Mouse (Mus musculus) heart, embryonic 13.5 days (tissue): ENCODE results near the gene Sirt2. TPM values are rescaled to one million over a fixed set of nuclear protein-coding genes. Genes with fewer than 3 reads are reported as not detected.
A peak's percentile ranks its signal among the peaks of the same experiment; 100 is the strongest.

Source experiments
- ATAC-seq: fragments of 200-750 bp; cut with Nextera tagmentation; 2 replicates; pipeline ENCODE4 v1.8.0; 2017; ENCODE audit warnings: moderate TSS enrichment; ENCODE audit not compliant: insufficient number of reproducible peaks, low FRiP score, low TSS enrichment; ENCODE audit errors: extremely low read depth
- H3K27ac ChIP-seq: fragments of 300-500 bp; sonication (generic); replicated peaks from 2 replicates; pipeline ENCODE4 v1.5.1; 2015; ENCODE audit warnings: moderate library complexity, mild to moderate bottlenecking, inconsistent platforms
- H3K27me3 ChIP-seq: fragments of 300-500 bp; sonication (generic); replicated peaks from 2 replicates; pipeline ENCODE4 v1.6.1; 2015; ENCODE audit warnings: mild to moderate bottlenecking, inconsistent platforms
- H3K36me3 ChIP-seq: fragments of 300-500 bp; sonication (generic); 2 replicates; pipeline ENCODE4 v1.6.1; 2015; ENCODE audit warnings: mild to moderate bottlenecking, inconsistent platforms
- H3K4me1 ChIP-seq: fragments of 300-500 bp; sonication (generic); 2 replicates; pipeline ENCODE4 v1.6.1; 2015; ENCODE audit warnings: inconsistent platforms
- H3K4me2 ChIP-seq: fragments of 300-500 bp; sonication (generic); 2 replicates; pipeline ENCODE4 v1.6.1; 2015; ENCODE audit warnings: inconsistent platforms, mild to moderate bottlenecking, moderate library complexity
- H3K4me3 ChIP-seq: fragments of 300-500 bp; sonication (generic); 2 replicates; pipeline ENCODE4 v1.5.1; 2015; ENCODE audit warnings: moderate library complexity, mild to moderate bottlenecking, inconsistent platforms
- H3K9ac ChIP-seq: fragments of 300-500 bp; sonication (generic); 2 replicates; pipeline ENCODE4 v1.6.1; 2015; ENCODE audit warnings: inconsistent platforms, mild to moderate bottlenecking, moderate library complexity
- H3K9me3 ChIP-seq: fragments of 300-500 bp; sonication (generic); 2 replicates; pipeline ENCODE4 v1.6.1; 2016; ENCODE audit warnings: inconsistent platforms
- WGBS: fragments of 180-500 bp; shearing (Covaris S2); methylation state at CpG from one replicate; pipeline ENCODE4 v1.1.7; 2015; ENCODE audit warnings: mixed read lengths; 5-methylcytosine and 5-hydroxymethylcytosine counted together
- polyA plus RNA-seq: library from polyadenylated mRNA; unstranded; fragments of >200 nt; fragmentation: Nextera tagmentation; extraction: Ambion mirVana; gene quantifications from 2 replicates; pipeline ENCODE4 v1.2.1, GENCODE M21; 2015

Sirt2 gene
- polyA plus RNA-seq, 1 experiment from 2014 or later, result 48.9 TPM

DNA sequence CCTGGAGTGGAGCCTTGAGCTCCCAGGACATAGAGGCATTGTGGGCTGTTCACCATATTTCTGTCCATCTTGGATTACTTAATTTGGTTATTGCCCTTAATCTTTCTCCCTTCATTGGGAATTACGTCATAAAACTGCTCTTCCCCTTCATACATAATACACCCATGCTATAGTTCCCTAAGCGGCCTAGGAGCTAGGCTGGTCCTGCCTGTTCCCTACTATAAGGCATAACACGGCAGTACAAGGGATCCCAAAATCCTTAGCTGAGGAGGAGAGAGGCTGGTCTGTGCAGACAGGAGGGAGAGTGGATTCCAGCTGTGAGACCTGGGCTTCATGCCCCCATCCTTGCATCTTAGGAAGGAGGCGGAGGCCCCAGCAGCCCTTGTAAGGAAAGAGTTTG is 51.4 kb downstream of the Sirt2 start:
- no peak overlapping the region for H3K4me2 ChIP-seq
- H3K9me3 ChIP-seq, result no peaks in the 10 kb centered on the region
- peak overlapping the region; percentile 47; the same call in 1 of the 2 replicates for H3K9ac ChIP-seq
- ATAC-seq, result no peak
- WGBS, result 72% methylated on average over 4 of the region's 4 CpGs
- peaks cover 87% of the 10 kb centered on the region for H3K4me1 ChIP-seq
- peaks cover 100% of the 10 kb centered on the region for H3K36me3 ChIP-seq
- 0 out of 2 replicates have a peak overlapping the region, but pooled peaks have one; percentile 6 for H3K4me3 ChIP-seq
- no peaks in the 10 kb centered on the region for H3K27me3 ChIP-seq
- no peak overlapping the region; the same call in 1 of the 2 replicates for H3K27ac ChIP-seq

DNA sequence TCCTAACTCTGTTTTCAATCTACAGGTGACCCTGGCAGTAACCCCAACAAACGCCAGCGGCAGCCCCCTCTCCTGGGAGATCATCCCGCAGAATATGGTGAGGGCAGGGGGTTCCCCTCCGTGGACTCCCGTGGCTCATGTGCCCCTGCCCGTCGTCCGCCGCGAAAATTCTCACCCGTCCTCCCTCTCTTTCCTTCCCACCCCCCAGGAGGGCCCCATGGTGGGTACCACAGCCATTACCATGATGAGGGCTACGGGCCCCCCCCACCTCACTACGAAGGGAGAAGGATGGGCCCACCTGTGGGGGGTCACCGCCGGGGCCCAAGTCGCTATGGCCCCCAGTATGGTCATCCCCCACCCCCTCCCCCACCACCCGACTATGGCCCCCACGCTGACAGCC is 51.9 kb downstream of the Sirt2 start:
- peaks cover 87% of the 10 kb centered on the region for H3K4me1 ChIP-seq

DNA sequence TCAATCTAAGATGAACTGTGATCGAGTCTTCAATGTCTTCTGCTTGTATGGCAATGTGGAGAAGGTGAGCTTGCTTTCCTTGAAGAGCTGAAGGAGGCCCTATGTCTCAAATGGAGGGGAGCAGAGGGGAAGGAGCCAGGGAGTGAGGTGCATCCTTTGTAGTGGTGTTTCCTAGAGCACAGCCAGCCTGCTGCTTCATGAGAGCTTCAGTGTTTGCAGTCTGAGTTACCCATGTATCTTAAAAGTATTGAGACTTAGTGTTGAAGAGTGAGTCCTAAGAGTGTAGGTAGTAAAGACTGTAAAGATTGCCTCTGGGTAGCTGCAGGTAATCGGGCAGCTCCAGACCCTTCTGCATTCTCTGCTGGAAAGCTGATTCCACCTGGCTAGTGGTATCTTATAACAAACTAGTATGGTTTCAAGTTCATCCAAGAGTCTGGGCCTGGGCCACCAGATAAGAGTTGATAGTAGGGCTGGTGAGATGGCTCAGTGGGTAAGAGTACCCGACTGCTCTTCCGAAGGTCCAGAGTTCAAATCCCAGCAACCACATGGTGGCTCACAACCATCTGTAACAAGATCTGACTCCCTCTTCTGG is 52.4 kb downstream of the Sirt2 start:
- ATAC-seq, result no peak
- peaks cover 92% of the 10 kb centered on the region for H3K36me3 ChIP-seq
- H3K9ac ChIP-seq, result no peak overlapping the region
- no peak overlapping the region for H3K4me2 ChIP-seq
- H3K27me3 ChIP-seq, result no peaks in the 10 kb centered on the region
- WGBS, result 74% methylated on average over 4 of the region's 4 CpGs
- no peak overlapping the region for H3K27ac ChIP-seq
- H3K4me1 ChIP-seq, result peaks cover 83% of the 10 kb centered on the region
- H3K9me3 ChIP-seq, result no peaks in the 10 kb centered on the region
- no peak overlapping the region for H3K4me3 ChIP-seq

More for the DNA sequence above, 51.9 kb downstream of the Sirt2 start:
- Histone ChIP-seq H3K9me3 (no peaks in the 10 kb centered on the region), H3K4me2 (no peak overlapping the region), H3K27me3 (no peaks in the 10 kb centered on the region), H3K27ac (no peak overlapping the region), H3K4me3 (no peak overlapping the region), H3K36me3 (peaks cover 97% of the 10 kb centered on the region), H3K9ac (peak overlapping the region; percentile 47; the same call in 1 of the 2 replicates)
- whole genome bisulfite sequencing, result 80% methylated on average over 18 of the region's 18 CpGs
- ATAC-seq, result no peak

DNA sequence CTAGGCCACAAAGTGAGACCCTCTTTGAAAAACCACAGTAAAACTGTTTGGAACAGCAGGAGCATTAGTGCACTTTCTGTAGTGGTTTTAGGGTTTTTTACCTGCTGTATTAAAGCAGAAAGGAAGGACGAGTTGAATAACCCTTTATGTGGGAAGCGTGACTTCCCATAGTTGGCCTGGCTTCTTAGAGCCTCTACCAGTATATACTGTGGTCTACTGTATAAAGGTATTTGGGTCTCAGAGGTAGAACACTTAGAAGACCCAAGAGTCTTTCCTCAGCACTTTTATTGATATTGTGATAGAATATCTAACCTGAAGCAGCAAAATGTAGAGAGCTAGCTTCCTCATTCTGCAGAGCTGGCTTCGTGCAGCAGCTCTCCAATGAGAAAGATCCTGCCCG is 53.0 kb downstream of the Sirt2 start:
- ATAC-seq, result no peak

DNA sequence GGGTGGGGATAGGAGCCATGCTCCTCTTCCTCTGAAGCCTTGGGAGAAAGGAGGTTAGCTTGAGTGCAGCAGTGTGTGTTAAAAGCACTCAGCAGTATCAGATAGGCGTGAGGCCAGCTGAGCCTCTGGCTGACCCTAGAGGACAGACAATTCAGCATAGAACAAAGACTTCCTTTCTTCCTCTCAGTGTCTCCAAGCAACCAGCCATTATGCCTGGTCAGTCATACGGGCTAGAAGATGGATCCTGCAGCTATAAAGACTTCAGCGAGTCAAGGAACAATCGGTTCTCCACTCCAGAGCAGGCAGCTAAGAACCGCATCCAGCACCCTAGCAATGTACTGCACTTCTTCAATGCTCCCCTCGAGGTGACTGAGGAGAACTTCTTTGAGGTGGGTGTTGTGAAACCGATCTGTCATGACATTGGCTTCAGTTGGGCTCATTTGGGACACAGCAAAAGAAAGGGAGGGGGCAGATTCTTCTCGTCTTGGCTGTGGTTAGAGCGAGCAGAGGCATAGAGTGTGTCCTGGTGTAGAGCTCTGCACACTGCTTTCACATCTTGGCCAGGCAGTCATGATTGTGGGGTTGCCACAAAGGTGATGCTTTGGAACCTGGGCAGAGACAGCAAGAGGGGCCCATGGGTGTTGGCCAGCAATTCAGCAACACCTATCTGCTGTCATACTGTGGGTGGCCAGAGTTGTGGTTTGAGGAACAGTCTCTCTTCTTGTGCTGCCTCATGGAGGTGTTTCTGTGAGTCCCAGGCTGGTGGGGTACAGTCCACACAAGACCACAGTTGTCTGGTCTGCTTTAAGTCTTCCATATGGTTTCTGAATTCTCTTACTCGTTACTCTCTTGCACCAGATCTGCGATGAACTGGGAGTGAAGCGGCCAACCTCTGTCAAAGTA is 54.1 kb downstream of the Sirt2 start:
- Histone ChIP-seq H3K4me1 (peaks cover 74% of the 10 kb centered on the region), H3K27ac (peak overlapping the region; percentile 71), H3K9me3 (no peaks in the 10 kb centered on the region), H3K36me3 (peaks cover 76% of the 10 kb centered on the region), H3K27me3 (no peaks in the 10 kb centered on the region), H3K4me3 (no peak overlapping the region), H3K4me2 (no peak overlapping the region), H3K9ac (peak overlapping the region; percentile 61)
- 62% methylated on average over 12 of the region's 12 CpGs for WGBS
- ATAC-seq, result no peak

More for the DNA sequence above, 53.0 kb downstream of the Sirt2 start:
- no peak overlapping the region for H3K4me2 ChIP-seq
- peak overlapping the region; percentile 26; the same call in 1 of the 2 replicates for H3K9ac ChIP-seq
- peaks cover 86% of the 10 kb centered on the region for H3K36me3 ChIP-seq
- H3K4me1 ChIP-seq, result peaks cover 80% of the 10 kb centered on the region
- H3K27ac ChIP-seq, result peak overlapping the region; percentile 71
- WGBS, result 79% methylated on average over 4 of the region's 4 CpGs
- H3K27me3 ChIP-seq, result no peaks in the 10 kb centered on the region
- no peak overlapping the region for H3K4me3 ChIP-seq
- H3K9me3 ChIP-seq, result no peaks in the 10 kb centered on the region

DNA sequence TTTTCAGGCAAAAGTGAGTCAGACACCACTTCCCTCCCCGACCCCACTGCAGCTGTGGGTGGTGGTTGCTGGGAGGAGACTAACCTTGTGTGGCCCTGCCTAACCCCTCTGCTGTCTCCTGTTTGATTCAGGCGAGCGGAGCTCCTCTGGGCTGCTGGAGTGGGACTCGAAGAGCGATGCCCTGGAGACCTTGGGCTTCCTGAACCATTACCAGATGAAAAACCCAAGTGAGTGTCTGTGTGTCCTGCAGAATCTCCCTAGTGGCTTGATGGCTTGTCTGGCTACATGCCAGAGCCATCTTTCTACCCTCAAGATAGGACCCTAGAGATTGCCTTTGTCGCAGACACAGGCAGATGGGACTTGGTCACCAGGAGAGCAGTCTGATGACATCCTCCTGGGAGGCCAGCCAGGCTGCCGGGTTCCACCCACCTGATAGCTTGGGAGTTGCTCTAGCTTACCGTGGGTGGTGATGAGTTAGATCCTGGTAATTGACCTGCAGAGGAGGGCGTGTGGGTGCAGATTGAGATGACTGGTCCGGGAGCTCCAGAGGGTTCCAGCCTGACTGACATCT is 54.8 kb downstream of the Sirt2 start:
- peaks cover 74% of the 10 kb centered on the region for H3K4me1 ChIP-seq
- H3K4me3 ChIP-seq, result no peak overlapping the region

DNA sequence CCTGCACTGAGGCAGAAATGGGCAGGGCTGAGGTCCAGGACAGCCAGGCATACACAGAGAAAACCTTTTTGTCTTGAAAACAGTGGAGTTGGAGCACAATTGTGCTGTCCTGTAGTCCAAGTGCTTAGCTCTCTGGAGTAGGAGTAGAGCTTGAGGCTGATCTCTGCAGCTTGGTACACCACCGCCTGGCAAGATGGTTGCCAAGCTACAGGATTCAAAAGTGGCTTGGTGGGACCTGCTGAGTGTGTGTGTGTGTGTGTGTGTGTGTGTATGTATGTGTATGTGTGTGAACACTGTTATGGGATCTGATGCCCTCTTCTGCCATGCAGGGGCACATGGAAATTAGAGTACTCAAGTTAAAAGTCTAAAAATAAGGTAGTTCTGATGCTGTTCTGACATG is 56.0 kb downstream of the Sirt2 start:
- no peaks in the 10 kb centered on the region for H3K9me3 ChIP-seq
- H3K4me3 ChIP-seq, result no peak overlapping the region
- no peaks in the 10 kb centered on the region for H3K27me3 ChIP-seq
- H3K4me1 ChIP-seq, result peaks cover 70% of the 10 kb centered on the region
- no peak overlapping the region for H3K4me2 ChIP-seq
- 65% methylated on average over 1 of the region's 1 CpGs for WGBS
- H3K27ac ChIP-seq, result no peak overlapping the region; the same call in 1 of the 2 replicates
- ATAC-seq, result no peak
- H3K36me3 ChIP-seq, result peaks cover 60% of the 10 kb centered on the region
- no peak overlapping the region for H3K9ac ChIP-seq

More for the DNA sequence above, 54.8 kb downstream of the Sirt2 start:
- H3K27me3 ChIP-seq, result no peaks in the 10 kb centered on the region
- H3K9ac ChIP-seq, result peak overlapping the region; percentile 61
- no peak for ATAC-seq
- H3K36me3 ChIP-seq, result peaks cover 68% of the 10 kb centered on the region
- WGBS, result 58% methylated on average over 10 of the region's 10 CpGs
- no peaks in the 10 kb centered on the region for H3K9me3 ChIP-seq
- peak overlapping the region; percentile 71 for H3K27ac ChIP-seq
- H3K4me2 ChIP-seq, result no peak overlapping the region

DNA sequence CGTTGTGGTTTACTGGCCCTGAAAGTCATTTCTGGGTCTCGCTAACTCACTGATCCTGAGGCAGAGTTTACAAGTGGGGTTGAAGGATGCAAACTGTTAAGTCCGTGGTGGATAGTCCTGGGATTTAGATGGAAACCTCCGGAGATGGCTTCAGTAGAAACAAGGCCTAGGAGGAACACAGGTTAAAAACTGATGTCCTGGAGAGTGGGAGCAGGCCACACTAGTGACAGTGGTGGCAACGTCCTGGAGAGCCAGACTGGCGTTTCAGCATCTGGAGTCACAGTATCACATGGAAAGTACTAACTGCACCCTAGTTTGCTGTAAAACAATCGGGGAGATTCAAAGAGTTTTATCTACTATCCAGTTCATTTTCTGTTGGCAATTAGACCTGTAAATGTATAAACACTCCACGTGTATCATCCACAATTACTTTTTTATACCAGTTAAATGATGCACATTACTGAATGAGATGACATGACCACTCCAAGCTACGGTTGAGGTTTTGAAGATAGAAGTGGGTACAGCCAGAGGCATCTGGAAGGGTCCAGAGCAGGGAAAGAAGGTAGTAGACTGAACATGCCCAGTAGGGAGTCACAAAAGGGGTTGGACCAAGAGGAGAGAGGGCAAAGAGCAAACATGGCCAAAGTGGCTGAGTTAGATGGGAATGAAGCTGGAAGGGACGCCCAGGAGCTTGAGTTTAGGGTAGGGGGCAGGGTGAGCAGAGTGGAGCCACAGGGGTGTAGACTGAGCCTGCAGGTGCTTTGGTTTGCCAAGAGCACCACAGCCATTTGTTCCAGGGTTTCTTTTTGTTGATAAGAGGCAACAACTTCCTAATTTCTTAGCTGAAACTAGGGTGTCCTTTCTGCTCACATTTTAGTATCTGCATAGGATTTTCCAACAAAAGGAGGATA is 56.7 kb downstream of the Sirt2 start:
- peaks cover 53% of the 10 kb centered on the region for H3K36me3 ChIP-seq
- peaks cover 67% of the 10 kb centered on the region for H3K4me1 ChIP-seq
- no peak for ATAC-seq
- peak overlapping the region; percentile 90 for H3K27ac ChIP-seq
- H3K4me2 ChIP-seq, result no peak overlapping the region
- H3K9ac ChIP-seq, result no peak overlapping the region
- no peak overlapping the region for H3K4me3 ChIP-seq
- H3K27me3 ChIP-seq, result no peaks in the 10 kb centered on the region
- 52% methylated on average over 10 of the region's 10 CpGs for WGBS
- H3K9me3 ChIP-seq, result no peaks in the 10 kb centered on the region

DNA sequence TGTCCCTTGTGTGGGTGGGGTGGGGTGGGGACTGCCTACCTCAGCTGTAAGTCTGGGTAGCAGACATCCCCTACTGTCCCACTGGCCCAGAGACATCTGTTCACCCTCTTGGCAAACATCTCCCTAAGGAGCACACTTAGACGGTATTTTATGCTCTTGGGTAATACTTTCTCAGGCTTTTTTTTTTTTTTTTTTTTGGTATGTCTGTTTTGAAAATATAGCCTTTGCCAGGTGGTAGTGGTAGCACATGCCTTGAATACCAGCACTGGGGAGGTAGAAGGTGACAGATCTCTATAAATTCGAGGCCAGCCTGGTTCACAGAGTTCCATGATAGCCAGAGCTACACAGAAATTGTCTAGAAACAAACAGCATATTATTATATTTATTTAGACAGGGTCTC is 57.4 kb downstream of the Sirt2 start:
- peak overlapping the region; percentile 90 for H3K27ac ChIP-seq
- H3K4me1 ChIP-seq, result peaks cover 61% of the 10 kb centered on the region
- H3K9ac ChIP-seq, result no peak overlapping the region
- no peak overlapping the region for H3K4me2 ChIP-seq
- no peak overlapping the region for H3K4me3 ChIP-seq
- H3K36me3 ChIP-seq, result peaks cover 46% of the 10 kb centered on the region
- WGBS, result 49% methylated on average over 2 of the region's 2 CpGs
- no peaks in the 10 kb centered on the region for H3K9me3 ChIP-seq
- no peak for ATAC-seq
- H3K27me3 ChIP-seq, result no peaks in the 10 kb centered on the region

DNA sequence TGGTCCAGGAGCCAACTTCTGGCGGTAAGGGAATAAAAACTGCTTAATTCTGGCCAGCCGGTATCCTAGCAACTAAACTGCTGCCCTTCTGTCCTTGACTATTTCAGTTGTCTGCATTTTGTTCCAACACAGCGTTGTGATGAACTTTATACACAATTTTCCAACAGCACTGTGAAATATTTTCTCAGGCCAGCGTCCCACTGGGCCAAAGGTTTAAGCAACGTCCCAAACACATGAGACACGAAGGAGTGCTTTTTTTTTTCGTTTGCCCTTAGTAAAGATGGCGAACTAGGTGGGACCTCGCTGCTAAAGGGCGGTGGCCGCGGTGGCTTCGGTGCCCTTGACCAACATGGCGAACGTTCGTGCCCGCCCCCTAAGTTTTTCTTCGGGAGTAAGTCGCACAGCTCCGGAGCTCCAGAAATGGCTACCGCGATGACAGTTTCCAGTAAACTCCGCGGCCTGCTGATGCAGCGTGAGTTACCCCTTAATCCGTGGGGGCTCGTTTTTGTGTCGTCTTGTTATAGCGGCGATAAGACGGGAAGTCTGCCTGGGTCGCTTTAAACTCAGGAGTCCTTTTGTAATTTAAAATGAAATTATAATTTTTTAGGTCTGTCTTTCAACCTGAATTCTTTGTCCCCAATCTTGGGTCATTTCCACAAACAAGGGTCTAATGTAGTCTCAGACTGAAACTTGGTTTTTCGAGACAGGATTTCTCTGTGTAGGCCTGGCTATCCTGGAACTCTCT is 58.6 kb downstream of the Sirt2 start, which contains the start of gene Ech1:
Gene Ech1 (plus strand): TSS at position 277 of the 745 bp plus-strand sequence.
- H3K4me3 ChIP-seq, result peak within 1 kb of the TSS; percentile 52
- H3K36me3 ChIP-seq, result peaks cover 44% of the 10 kb centered on the region
- H3K4me1 ChIP-seq, result peaks cover 50% of the 10 kb centered on the region
- ATAC-seq, result peak; percentile 51; the same call in 1 of the 2 replicates
- H3K27me3 ChIP-seq, result no peaks in the 10 kb centered on the region
- 2% methylated on average over 33 of the region's 33 CpGs for WGBS
- peak within 1 kb of the TSS; percentile 66 for H3K4me2 ChIP-seq
- H3K27ac ChIP-seq, result peak within 1 kb of the TSS; percentile 90
- peak within 1 kb of the TSS; percentile 81 for H3K9ac ChIP-seq
- no peaks in the 10 kb centered on the region for H3K9me3 ChIP-seq
